Mouse (Mus musculus): ENCODE data around the gene Sez6. TPM values are rescaled to one million over a fixed set of nuclear protein-coding genes. Genes with fewer than 3 reads are reported as not detected.
A peak's percentile ranks its signal among the peaks of the same experiment; 100 is the strongest.

The Sez6 gene
- polyA plus RNA-seq, 1 experiment = 71.0 TPM

GRCm38 (mm10) chr11:77892883-77893282 is 37.7 kb upstream of the Sez6 start:
- 62% methylated on average over 5 of the region's 5 CpGs for WGBS
- Histone ChIP-seq H3K4me3 (replicated peaks; ENCODE audit: insufficient read depth, low read depth, low read length) (no peak overlapping the region), H3K4me1 (ENCODE audit: control insufficient read depth, insufficient read depth, low read length) (peaks cover 26% of the 10 kb centered on the region; the same call in 1 of the 2 replicates), H3K27me3 (ENCODE audit: control insufficient read depth, insufficient read depth, low read length) (no peaks in the 10 kb centered on the region), H3K27ac (ENCODE audit: insufficient read depth, low read length) (no peak overlapping the region)
- no peak for TF ChIP-seq POLR2A (IDR thresholded peaks at IDR 0.05; ENCODE audit: borderline replicate concordance, insufficient read depth, low read length)
- TF ChIP-seq CTCF (IDR thresholded peaks at IDR 0.05; ENCODE audit: borderline replicate concordance, insufficient read depth, low read depth, low read length) = no peak
- DNase-seq = no peak

GRCm38 (mm10) chr11:77893283-77893682 is 37.3 kb upstream of the Sez6 start:
- 74% methylated on average over 6 of the region's 6 CpGs for WGBS
- Histone ChIP-seq H3K27me3 (ENCODE audit: control insufficient read depth, insufficient read depth, low read length) (no peaks in the 10 kb centered on the region), H3K27ac (ENCODE audit: insufficient read depth, low read length) (peak overlapping the region; percentile 66), H3K4me1 (ENCODE audit: control insufficient read depth, insufficient read depth, low read length) (peaks cover 26% of the 10 kb centered on the region; the same call in 1 of the 2 replicates), H3K4me3 (replicated peaks; ENCODE audit: insufficient read depth, low read depth, low read length) (no peak overlapping the region)
- TF ChIP-seq POLR2A (IDR thresholded peaks at IDR 0.05; ENCODE audit: borderline replicate concordance, insufficient read depth, low read length) (no peak), CTCF (IDR thresholded peaks at IDR 0.05; ENCODE audit: borderline replicate concordance, insufficient read depth, low read depth, low read length) (no peak)
- DNase-seq = no peak

- peaks cover 26% of the 10 kb centered on the region; the same call in 1 of the 2 replicates for H3K4me1 ChIP-seq (ENCODE audit: control insufficient read depth, insufficient read depth, low read length)
- TF ChIP-seq POLR2A (IDR thresholded peaks at IDR 0.05; ENCODE audit: borderline replicate concordance, insufficient read depth, low read length) = no peak
- TF ChIP-seq CTCF (IDR thresholded peaks at IDR 0.05; ENCODE audit: borderline replicate concordance, insufficient read depth, low read depth, low read length) = peak; percentile 40; the same call in 1 of the 2 replicates
- DNase-seq = peak; percentile 88
- H3K4me3 ChIP-seq (replicated peaks; ENCODE audit: insufficient read depth, low read depth, low read length) = no peak within 1 kb of the TSS
- WGBS = 10% methylated on average over 11 of the region's 11 CpGs
- peak within 1 kb of the TSS; percentile 66 for H3K27ac ChIP-seq (ENCODE audit: insufficient read depth, low read length)
- H3K27me3 ChIP-seq (ENCODE audit: control insufficient read depth, insufficient read depth, low read length) = no peaks in the 10 kb centered on the region
Observed at GRCm38 (mm10) chr11:77893787-77894718, 36.5 kb upstream of the Sez6 start, which contains the start of gene Pipox. Gene Pipox, minus strand, starts transcription at chr11:77894096.

GRCm38 (mm10) chr11:77894967-77895366 is 35.6 kb upstream of the Sez6 start:
- no peaks in the 10 kb centered on the region for H3K27me3 ChIP-seq (ENCODE audit: control insufficient read depth, insufficient read depth, low read length)
- TF ChIP-seq CTCF (IDR thresholded peaks at IDR 0.05; ENCODE audit: borderline replicate concordance, insufficient read depth, low read depth, low read length) (no peak), POLR2A (IDR thresholded peaks at IDR 0.05; ENCODE audit: borderline replicate concordance, insufficient read depth, low read length) (no peak)
- no peak for DNase-seq
- no peak overlapping the region for H3K4me3 ChIP-seq (replicated peaks; ENCODE audit: insufficient read depth, low read depth, low read length)
- peaks cover 26% of the 10 kb centered on the region; the same call in 1 of the 2 replicates for H3K4me1 ChIP-seq (ENCODE audit: control insufficient read depth, insufficient read depth, low read length)
- H3K27ac ChIP-seq (ENCODE audit: insufficient read depth, low read length) = no peak overlapping the region
- WGBS = 85% methylated on average over 2 of the region's 2 CpGs

- Histone ChIP-seq H3K4me3 (replicated peaks; ENCODE audit: insufficient read depth, low read depth, low read length) (no peak overlapping the region), H3K27me3 (ENCODE audit: control insufficient read depth, insufficient read depth, low read length) (no peaks in the 10 kb centered on the region), H3K4me1 (ENCODE audit: control insufficient read depth, insufficient read depth, low read length) (peaks cover 26% of the 10 kb centered on the region; the same call in 1 of the 2 replicates), H3K27ac (ENCODE audit: insufficient read depth, low read length) (no peak overlapping the region)
- DNase-seq = peak in 1 of 2 experiments; percentile 47
- TF ChIP-seq POLR2A (IDR thresholded peaks at IDR 0.05; ENCODE audit: borderline replicate concordance, insufficient read depth, low read length) (no peak), CTCF (IDR thresholded peaks at IDR 0.05; ENCODE audit: borderline replicate concordance, insufficient read depth, low read depth, low read length) (no peak)
- 39% methylated on average over 9 of the region's 9 CpGs for WGBS
Observed at GRCm38 (mm10) chr11:77896011-77896410, 34.6 kb upstream of the Sez6 start.

- Histone ChIP-seq H3K4me3 (replicated peaks; ENCODE audit: insufficient read depth, low read depth, low read length) (no peak overlapping the region), H3K4me1 (ENCODE audit: control insufficient read depth, insufficient read depth, low read length) (peaks cover 26% of the 10 kb centered on the region; the same call in 1 of the 2 replicates), H3K27ac (ENCODE audit: insufficient read depth, low read length) (peak overlapping the region; percentile 50; the same call in 1 of the 2 replicates), H3K27me3 (ENCODE audit: control insufficient read depth, insufficient read depth, low read length) (no peaks in the 10 kb centered on the region)
- WGBS = 24% methylated on average over 6 of the region's 6 CpGs
- TF ChIP-seq CTCF (IDR thresholded peaks at IDR 0.05; ENCODE audit: borderline replicate concordance, insufficient read depth, low read depth, low read length) = no peak
- TF ChIP-seq POLR2A (IDR thresholded peaks at IDR 0.05; ENCODE audit: borderline replicate concordance, insufficient read depth, low read length) = no peak
- DNase-seq = no peak
Observed at GRCm38 (mm10) chr11:77896480-77896819, 34.1 kb upstream of the Sez6 start.

- TF ChIP-seq POLR2A (IDR thresholded peaks at IDR 0.05; ENCODE audit: borderline replicate concordance, insufficient read depth, low read length) (0 out of 2 replicates have a peak, but pooled peaks have one; percentile 27), CTCF (IDR thresholded peaks at IDR 0.05; ENCODE audit: borderline replicate concordance, insufficient read depth, low read depth, low read length) (no peak)
- DNase-seq = peak; percentile 43 to 67
- Histone ChIP-seq H3K27ac (ENCODE audit: insufficient read depth, low read length) (peak overlapping the region; percentile 50), H3K4me1 (ENCODE audit: control insufficient read depth, insufficient read depth, low read length) (peaks cover 23% of the 10 kb centered on the region; the same call in 1 of the 2 replicates), H3K27me3 (ENCODE audit: control insufficient read depth, insufficient read depth, low read length) (no peaks in the 10 kb centered on the region), H3K4me3 (replicated peaks; ENCODE audit: insufficient read depth, low read depth, low read length) (peak overlapping the region; percentile 49)
- 12% methylated on average over 23 of the region's 23 CpGs for WGBS
Observed at GRCm38 (mm10) chr11:77896820-77897805, 33.5 kb upstream of the Sez6 start.
